Mouse (Mus musculus): ENCODE measurements around the gene Dhx37. TPM values are rescaled to one million over a fixed set of nuclear protein-coding genes. Genes with fewer than 3 reads are reported as not detected.

Gene Dhx37
- total and polyA plus RNA-seq, 3 experiments, result 27.4 to 549 (median 55.3) TPM

- TF ChIP-seq GABPA (IDR thresholded peaks at IDR 0.05; ENCODE audit: low read depth, low read length) (no peak), CTCF (IDR thresholded peaks at IDR 0.05 in 2 of 3, conservative IDR thresholded peaks at IDR 0.05 in 1 of 3; ENCODE audit: control insufficient read depth in 1 of 3, insufficient read depth in 1 of 3, low read depth in 2 of 3, low read length in 3 of 3, poor library complexity in 1 of 3, severe bottlenecking in 1 of 3) (no peak), E2F4 (IDR thresholded peaks at IDR 0.05; ENCODE audit: borderline replicate concordance, low read depth, low read length) (no peak; the same call in 1 of the 2 replicates), TCF12 (IDR thresholded peaks at IDR 0.05; ENCODE audit: low read depth, low read length) (peak; percentile 30; the same call in 1 of the 2 replicates), SIN3A (IDR thresholded peaks at IDR 0.05; ENCODE audit: low read length) (peak; percentile 88)
Measured at GRCm38 (mm10) chr5:125393622-125394603, 40.0 kb downstream of the Dhx37 start (continued).

GRCm38 (mm10) chr5:125392977-125393621 lies 40.8 kb downstream of the Dhx37 start:
- peaks cover 9 to 40% of the 10 kb centered on the region in 2 experiments for H3K4me1 ChIP-seq (ENCODE audit: control insufficient read depth in 1 of 2, insufficient read depth in 2 of 2, low read length in 2 of 2)
- H3K4me3 ChIP-seq (ENCODE audit: control insufficient read depth in 1 of 2, insufficient read depth in 1 of 2, low read depth in 2 of 2, low read length in 2 of 2), result peak overlapping the region; percentile 61 to 86
- DNase-seq (ENCODE audit: low read depth, low spot score), result peak; percentile 99
- TF ChIP-seq SMC3 (IDR thresholded peaks at IDR 0.05; ENCODE audit: low read depth, low read length) (no peak), NELFE (IDR thresholded peaks at IDR 0.05; ENCODE audit: low read depth, low read length) (peak; percentile 73), UBTF (IDR thresholded peaks at IDR 0.05; ENCODE audit: borderline replicate concordance, insufficient read depth, low read depth, low read length) (0 out of 2 replicates have a peak, but pooled peaks have one; percentile 47), RAD21 (IDR thresholded peaks at IDR 0.05; ENCODE audit: low read depth, low read length) (no peak), KAT2A (conservative IDR thresholded peaks at IDR 0.05; ENCODE audit: low read depth, low read length) (peak; percentile 61), TAL1 (IDR thresholded peaks at IDR 0.05; ENCODE audit: low read length) (no peak), TBP (IDR thresholded peaks at IDR 0.05; ENCODE audit: low read depth, low read length) (peak; percentile 92), MAZ (IDR thresholded peaks at IDR 0.05; ENCODE audit: low read depth, low read length) (peak; percentile 100), HCFC1 (IDR thresholded peaks at IDR 0.05; ENCODE audit: low read depth, low read length) (peak; percentile 85), BHLHE40 (IDR thresholded peaks at IDR 0.05; ENCODE audit: borderline replicate concordance, low read depth, low read length) (no peak; the same call in 1 of the 2 replicates), GABPA (IDR thresholded peaks at IDR 0.05; ENCODE audit: low read depth, low read length) (peak; percentile 57; the same call in 1 of the 2 replicates), E2F4 (IDR thresholded peaks at IDR 0.05; ENCODE audit: borderline replicate concordance, low read depth, low read length) (no peak), CHD2 (IDR thresholded peaks at IDR 0.05; ENCODE audit: low read length) (peak; percentile 91), EP300 (IDR thresholded peaks at IDR 0.05; ENCODE audit: low read depth in 1 of 2, low read length in 2 of 2) (peak in 1 of 2 experiments; percentile 73; a peak in 2 of 4 replicates), NRF1 (IDR thresholded peaks at IDR 0.05; ENCODE audit: insufficient read depth, low read depth, low read length, poor library complexity, severe bottlenecking) (peak; percentile 62), POLR2AphosphoS5 (IDR thresholded peaks at IDR 0.05; ENCODE audit: borderline replicate concordance, low read depth, low read length) (peak; percentile 84; the same call in 1 of the 2 replicates), CHD1 (IDR thresholded peaks at IDR 0.05; ENCODE audit: low read depth, low read length) (no peak), ZC3H11A (IDR thresholded peaks at IDR 0.05; ENCODE audit: low read depth, low read length) (no peak), POLR2AphosphoS2 (IDR thresholded peaks at IDR 0.05; ENCODE audit: low read length) (peak; percentile 88), USF2 (IDR thresholded peaks at IDR 0.05; ENCODE audit: borderline replicate concordance in 1 of 2, insufficient read depth in 1 of 2, low read depth in 1 of 2, low read length in 2 of 2) (no peak), SIN3A (IDR thresholded peaks at IDR 0.05; ENCODE audit: low read length) (peak; percentile 96), CTCF (IDR thresholded peaks at IDR 0.05 in 2 of 3, conservative IDR thresholded peaks at IDR 0.05 in 1 of 3; ENCODE audit: control insufficient read depth in 1 of 3, insufficient read depth in 1 of 3, low read depth in 2 of 3, low read length in 3 of 3, poor library complexity in 1 of 3, severe bottlenecking in 1 of 3) (no peak), ZNF384 (IDR thresholded peaks at IDR 0.05; ENCODE audit: low read depth, low read length) (peak; percentile 50), ETS1 (IDR thresholded peaks at IDR 0.05; ENCODE audit: low read depth, low read length) (peak; percentile 63; the same call in 1 of the 2 replicates), MEF2A (IDR thresholded peaks at IDR 0.05; ENCODE audit: extremely low read depth, insufficient replicate concordance, low read depth, low read length, poor library complexity, severe bottlenecking) (0 out of 2 replicates have a peak, but pooled peaks have one; percentile 20), POLR2A (IDR thresholded peaks at IDR 0.05; ENCODE audit: control insufficient read depth in 1 of 2, insufficient read depth in 1 of 2, low read depth in 1 of 2, low read length in 2 of 2, poor library complexity in 1 of 2) (peak; percentile 72 to 79), ZKSCAN1 (IDR thresholded peaks at IDR 0.05; ENCODE audit: low read depth, low read length) (no peak), MYC (IDR thresholded peaks at IDR 0.05; ENCODE audit: low read depth, low read length) (peak; percentile 90)

More at GRCm38 (mm10) chr5:125392977-125393621, 40.8 kb downstream of the Dhx37 start:
- no peaks in the 10 kb centered on the region for H3K27me3 ChIP-seq (ENCODE audit: control insufficient read depth in 1 of 2, insufficient read depth in 2 of 2, low read length in 2 of 2)
- peak overlapping the region; percentile 99 for H3K27ac ChIP-seq (ENCODE audit: control insufficient read depth, low read depth, low read length)
- peaks cover 6 to 34% of the 10 kb centered on the region in 2 experiments for H3K36me3 ChIP-seq (ENCODE audit: control insufficient read depth in 1 of 2, insufficient read depth in 2 of 2, low read length in 2 of 2)
- H3K9me3 ChIP-seq (replicated peaks; ENCODE audit: insufficient read depth, low read length), result no peaks in the 10 kb centered on the region
- H3K79me2 ChIP-seq (ENCODE audit: control insufficient read depth, insufficient read depth, low read length, poor library complexity), result peaks cover 22% of the 10 kb centered on the region
- peak overlapping the region; percentile 92 for H3K9ac ChIP-seq (ENCODE audit: control insufficient read depth, low read depth, low read length, poor library complexity, severe bottlenecking)

All from MEL (cell line).